Mouse (Mus musculus) telencephalon, adult 2 months (tissue): ENCODE results near the gene Bbs9.

ENCODE experiments used
- DNase-seq: peaks from one replicate; pipeline ENCODE4 v3.0.0-alpha.2; 2011; ENCODE audit warnings: low read depth, low spot score

Gene Bbs9

DNA sequence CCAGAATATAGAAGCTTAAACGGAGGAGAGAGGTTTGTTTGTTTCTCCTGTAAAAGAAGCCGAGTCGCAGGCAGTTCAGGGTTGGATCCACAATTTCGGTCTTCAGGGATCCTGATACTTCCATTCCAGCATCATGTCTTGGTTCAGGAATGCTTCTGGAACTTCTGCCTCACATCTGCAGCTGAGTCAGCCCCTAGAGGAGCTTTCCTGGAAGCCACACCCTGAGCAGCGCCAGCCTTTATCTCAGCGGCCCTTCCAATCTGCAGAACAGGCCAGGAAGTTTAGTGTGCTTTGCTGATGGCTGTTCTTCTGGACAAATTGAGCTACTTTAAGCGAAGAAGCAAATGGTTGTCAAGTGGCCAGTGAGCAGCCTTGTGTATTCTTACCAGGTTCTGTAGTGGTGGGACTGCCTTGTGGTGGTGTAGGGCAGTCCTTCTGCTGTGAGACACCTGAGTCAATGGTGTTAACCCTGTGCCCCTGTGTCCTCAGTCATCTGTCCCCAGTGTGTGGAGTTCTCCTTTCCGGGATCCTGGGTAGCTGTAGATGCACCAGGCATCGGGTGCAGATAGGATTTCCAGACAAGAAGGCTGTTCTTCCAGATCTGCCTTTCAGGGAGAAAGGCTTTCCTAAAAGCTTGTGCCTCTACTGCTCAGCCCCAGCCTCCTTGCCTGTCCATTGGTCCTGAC, 157.4 kb downstream of the Bbs9 start:
- DNase-seq: no peak

DNA sequence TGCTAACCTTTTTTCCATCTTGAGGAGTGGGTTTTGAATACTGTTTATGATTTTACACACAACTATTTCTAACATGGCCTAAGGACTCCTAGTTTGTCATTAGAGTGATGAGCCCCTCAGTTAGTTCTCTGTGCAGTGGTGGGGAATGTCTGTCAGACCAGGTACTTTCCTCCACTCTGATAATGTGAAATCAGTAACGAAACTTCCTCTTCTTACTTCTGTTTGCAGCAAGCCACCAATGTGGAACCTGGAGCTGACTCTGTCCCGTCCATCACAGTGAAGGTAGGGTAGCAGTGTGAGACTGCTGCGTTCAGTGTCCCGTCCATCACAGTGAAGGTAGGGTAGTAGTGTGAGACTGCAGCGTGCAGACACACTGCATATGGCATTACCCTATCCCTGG, 163.0 kb downstream of the Bbs9 start:
- no peak for DNase-seq

DNA sequence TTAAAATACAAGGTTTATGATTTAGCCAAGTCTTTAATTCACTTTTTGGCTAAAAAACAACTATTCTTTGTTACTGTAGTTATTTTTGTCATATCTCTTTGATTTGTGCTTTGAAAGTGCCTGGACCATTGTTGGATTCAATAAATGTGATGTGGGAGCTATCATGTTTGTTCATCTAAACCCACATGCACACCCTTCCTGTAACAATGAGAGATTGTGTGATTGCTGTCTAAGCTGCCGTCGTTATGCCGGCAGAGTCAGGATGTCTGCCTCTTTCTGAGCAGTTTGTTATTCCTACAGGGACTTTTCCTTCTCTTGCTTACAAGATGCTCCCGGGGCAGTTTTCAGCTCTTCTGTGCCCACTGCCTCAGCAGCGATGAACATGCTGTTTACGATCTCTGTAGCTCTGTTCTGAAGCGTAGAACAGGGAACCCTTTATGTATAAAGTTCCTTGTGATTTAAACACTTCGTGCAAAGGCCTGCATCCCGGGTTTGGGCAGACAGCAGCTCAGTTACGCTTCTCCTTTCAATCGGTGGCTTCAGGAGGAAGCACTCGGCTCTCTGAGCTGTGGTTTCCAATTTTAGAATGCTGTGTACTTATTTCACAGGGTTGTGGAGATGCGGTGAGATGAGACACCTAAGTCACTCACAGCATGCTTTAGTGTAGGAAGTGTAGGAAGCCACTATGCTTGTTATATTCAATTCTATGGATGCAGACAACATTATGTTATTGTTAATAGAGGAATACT, 165.3 kb downstream of the Bbs9 start:
- DNase-seq: peak; percentile 16

DNA sequence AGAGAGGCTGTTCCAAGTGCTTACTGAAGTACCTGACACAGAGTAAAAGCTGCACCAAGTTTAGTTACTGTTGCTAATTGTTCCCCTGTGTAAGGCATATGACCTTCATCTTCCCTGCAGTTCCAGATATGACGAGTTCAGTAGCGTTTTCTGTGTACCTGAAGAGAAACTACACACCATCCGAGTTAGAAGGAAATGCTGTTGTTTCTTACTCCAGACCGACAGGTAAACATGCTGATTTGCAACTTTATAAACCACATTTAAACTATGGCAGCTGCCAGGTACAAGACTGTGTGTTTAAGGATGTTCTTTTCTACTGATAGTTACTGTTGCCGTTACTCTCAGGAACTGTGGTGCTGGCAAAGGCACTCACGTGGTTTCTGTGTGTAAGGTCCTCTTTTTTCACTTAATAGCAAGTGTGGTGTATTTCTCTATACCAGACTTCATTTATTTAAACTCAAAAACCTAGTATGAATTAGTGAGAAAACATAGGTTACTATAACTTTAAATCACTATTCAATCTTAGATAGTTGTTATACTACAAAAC, 170.4 kb downstream of the Bbs9 start:
- DNase-seq: no peak

- DNase-seq: no peak
Measured at GRCm38 (mm10) chr9:22646461-22646860, 170.9 kb downstream of the Bbs9 start.

GRCm38 (mm10) chr9:22648163-22648562, 172.6 kb downstream of the Bbs9 start:
- DNase-seq: no peak

GRCm38 (mm10) chr9:22649606-22650005, 174.1 kb downstream of the Bbs9 start:
- DNase-seq: no peak

DNA sequence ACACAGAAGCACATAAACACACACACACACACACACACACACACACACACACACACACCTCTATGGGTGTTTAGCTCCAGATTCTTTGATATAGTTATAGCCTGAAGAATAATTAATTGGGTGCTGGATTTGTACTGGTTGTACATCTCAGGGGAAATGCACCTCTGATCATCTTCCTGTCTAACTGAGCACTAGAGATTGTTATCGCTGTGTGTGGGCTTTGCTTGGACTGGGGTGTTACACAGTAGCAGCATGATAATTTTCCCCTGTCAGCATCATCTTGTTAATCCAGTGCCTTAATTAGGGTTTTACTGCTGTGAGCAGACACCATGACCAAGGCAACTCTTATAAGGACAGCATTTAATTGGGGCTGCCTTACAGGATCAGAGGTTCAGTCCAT, 175.3 kb downstream of the Bbs9 start:
- no peak for DNase-seq

DNA sequence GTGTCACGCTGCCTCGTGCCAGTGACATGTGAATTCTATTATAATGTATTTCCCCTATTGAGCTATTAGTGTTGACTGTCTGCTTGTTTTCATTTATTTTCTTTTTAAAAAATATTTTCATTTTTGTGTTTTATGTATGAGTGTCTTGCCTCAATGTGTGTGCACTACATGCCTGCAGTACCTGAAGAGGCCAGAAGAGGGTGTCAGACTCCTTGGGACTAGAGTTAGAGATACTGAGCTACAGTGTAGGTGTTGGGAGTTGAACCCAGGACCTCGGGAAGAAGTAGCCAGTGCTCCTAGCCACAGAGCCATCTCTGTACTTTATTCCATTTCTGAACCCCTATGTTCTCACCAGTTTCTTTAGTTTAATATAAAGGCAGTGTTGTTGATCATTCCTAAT, 176.1 kb downstream of the Bbs9 start:
- DNase-seq: no peak

- no peak for DNase-seq
Measured at GRCm38 (mm10) chr9:22654726-22655393, 179.3 kb downstream of the Bbs9 start.

DNA sequence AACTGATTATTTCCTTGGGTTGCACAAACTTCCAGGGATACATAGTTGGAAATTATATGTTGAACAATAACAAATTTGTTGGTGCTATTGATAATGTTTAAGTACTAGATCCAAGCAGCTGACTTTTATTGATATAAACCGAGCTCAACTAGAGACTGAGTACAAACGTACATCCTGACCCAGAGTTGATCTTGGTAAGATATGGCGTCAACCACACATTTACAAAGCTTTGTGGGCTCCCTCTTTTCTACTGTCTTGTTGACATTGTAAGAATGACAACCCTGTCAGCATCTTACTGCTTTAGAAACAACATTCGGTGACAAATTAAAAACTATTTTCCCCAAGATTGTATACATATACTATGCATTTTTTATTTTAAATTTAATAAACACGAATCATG, 181.7 kb downstream of the Bbs9 start:
- no peak for DNase-seq

- no peak for DNase-seq
Measured at GRCm38 (mm10) chr9:22665155-22665554, 189.6 kb downstream of the Bbs9 start.

DNA sequence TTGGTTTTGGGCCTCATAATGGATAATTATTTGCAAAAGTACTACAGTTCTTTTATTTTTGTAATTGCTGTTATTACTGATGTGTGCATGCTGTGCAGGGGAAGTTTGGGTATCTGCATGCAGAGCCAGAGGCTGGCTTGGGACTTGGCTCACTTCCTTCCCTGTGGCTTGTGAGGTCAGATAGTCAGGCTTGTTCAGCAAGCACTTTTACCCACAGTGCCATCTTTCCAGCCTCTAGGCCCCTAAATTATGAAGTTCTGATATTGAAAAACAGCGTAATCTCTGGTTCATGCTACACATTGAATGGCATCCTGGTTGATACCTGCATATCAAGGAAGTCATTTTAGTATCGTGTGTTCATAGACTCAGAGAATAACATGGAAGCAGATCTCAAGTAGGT, 197.4 kb downstream of the Bbs9 start:
- no peak for DNase-seq

GRCm38 (mm10) chr9:22677132-22677829, 201.8 kb downstream of the Bbs9 start:
- DNase-seq: no peak

- DNase-seq: no peak
Measured at GRCm38 (mm10) chr9:22677997-22678396, 202.5 kb downstream of the Bbs9 start.

GRCm38 (mm10) chr9:22678496-22678895, 203.0 kb downstream of the Bbs9 start:
- DNase-seq: no peak

DNA sequence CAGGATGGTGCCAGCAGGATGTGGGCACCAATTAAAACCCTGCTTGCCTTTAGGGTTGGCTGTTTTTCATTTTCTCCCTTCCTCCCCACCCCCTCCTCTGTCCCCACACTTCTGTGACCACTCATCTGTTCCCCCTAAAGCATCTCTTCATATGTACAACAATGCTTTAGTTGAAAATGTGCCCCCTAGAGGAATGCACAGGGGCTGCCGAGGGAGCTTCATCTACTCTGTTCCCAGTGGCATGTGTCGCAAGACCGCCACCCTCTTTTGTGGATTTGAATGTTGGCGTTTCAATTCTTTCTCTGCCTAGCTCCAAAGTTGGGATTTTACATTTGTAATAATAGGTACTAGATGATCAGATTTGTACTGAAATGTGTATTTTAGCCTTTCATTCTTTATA, 204.0 kb downstream of the Bbs9 start:
- DNase-seq: no peak

GRCm38 (mm10) chr9:22680031-22680430, 204.5 kb downstream of the Bbs9 start:
- no peak for DNase-seq

- DNase-seq: no peak
Measured at GRCm38 (mm10) chr9:22680484-22680883, 205.0 kb downstream of the Bbs9 start.

GRCm38 (mm10) chr9:22683786-22684185, 208.3 kb downstream of the Bbs9 start:
- DNase-seq: peak; percentile 22

- no peak for DNase-seq
Measured at GRCm38 (mm10) chr9:22686765-22687472, 211.4 kb downstream of the Bbs9 start.
